Mouse (Mus musculus): Measurements from ENCODE around the gene Lgals12.

The Lgals12 gene

GRCm38 (mm10) chr19:7606801-7607689 is at the start of gene Lgals12:
TSS of gene Lgals12 (minus strand) at chr19:7607193.
- no peak for DNase-seq (ENCODE audit: low read depth, low spot score)

GRCm38 (mm10) chr19:7648913-7649666 is 42.1 kb upstream of the Lgals12 start:
- no peak for DNase-seq (ENCODE audit: low read depth, low spot score)

- DNase-seq (ENCODE audit: low read depth, low spot score) = no peak
Observed at GRCm38 (mm10) chr19:7633786-7634185, 26.8 kb upstream of the Lgals12 start.

- no peak for DNase-seq (ENCODE audit: low read depth, low spot score)
Observed at GRCm38 (mm10) chr19:7633021-7633420, 26.0 kb upstream of the Lgals12 start.

GRCm38 (mm10) chr19:7617696-7618095 is 10.7 kb upstream of the Lgals12 start:
- no peak for DNase-seq (ENCODE audit: low read depth, low spot score)

GRCm38 (mm10) chr19:7617085-7617484 is 10.1 kb upstream of the Lgals12 start:
- no peak for DNase-seq (ENCODE audit: low read depth, low spot score)

- no peak for DNase-seq (ENCODE audit: low read depth, low spot score)
Observed at GRCm38 (mm10) chr19:7616231-7616930, 9.4 kb upstream of the Lgals12 start.

GRCm38 (mm10) chr19:7613151-7613550 is 6.2 kb upstream of the Lgals12 start:
- DNase-seq (ENCODE audit: low read depth, low spot score) = no peak

GRCm38 (mm10) chr19:7611942-7612757 is 5.2 kb upstream of the Lgals12 start, which contains the start of gene Hrasls5:
TSS of gene Hrasls5 (plus strand) at chr19:7612541.
- DNase-seq (ENCODE audit: low read depth, low spot score) = no peak

GRCm38 (mm10) chr19:7607690-7608201 is 753 bp upstream of the Lgals12 start:
- no peak for DNase-seq (ENCODE audit: low read depth, low spot score)

GRCm38 (mm10) chr19:7605930-7606783 is 836 bp downstream of the Lgals12 start:
- DNase-seq (ENCODE audit: low read depth, low spot score) = no peak

- DNase-seq (ENCODE audit: low read depth, low spot score) = no peak
Observed at GRCm38 (mm10) chr19:7605013-7605412, 2.0 kb downstream of the Lgals12 start.

- DNase-seq (ENCODE audit: low read depth, low spot score) = no peak
Observed at GRCm38 (mm10) chr19:7604107-7604506, 2.9 kb downstream of the Lgals12 start.

GRCm38 (mm10) chr19:7601551-7601950 is 5.4 kb downstream of the Lgals12 start:
- DNase-seq (ENCODE audit: low read depth, low spot score) = no peak

GRCm38 (mm10) chr19:7598481-7598880 is 8.5 kb downstream of the Lgals12 start:
- DNase-seq (ENCODE audit: low read depth, low spot score) = no peak

GRCm38 (mm10) chr19:7595534-7595933 is 11.5 kb downstream of the Lgals12 start:
- DNase-seq (ENCODE audit: low read depth, low spot score) = peak; percentile 38

GRCm38 (mm10) chr19:7592018-7592417 is 15.0 kb downstream of the Lgals12 start:
- DNase-seq (ENCODE audit: low read depth, low spot score) = peak; percentile 88

- no peak for DNase-seq (ENCODE audit: low read depth, low spot score)
Observed at GRCm38 (mm10) chr19:7590795-7591194, 16.2 kb downstream of the Lgals12 start.

- no peak for DNase-seq (ENCODE audit: low read depth, low spot score)
Observed at GRCm38 (mm10) chr19:7585764-7586163, 21.2 kb downstream of the Lgals12 start.

GRCm38 (mm10) chr19:7585279-7585678 is 21.7 kb downstream of the Lgals12 start:
- DNase-seq (ENCODE audit: low read depth, low spot score) = peak; percentile 52

Measured in skeletal muscle tissue, adult 2 months (tissue).